Mouse (Mus musculus) brain, embryonic 18.5 days (tissue): ENCODE results near the gene Aunip.

Experiments
- DNase-seq: peaks from one replicate; pipeline ENCODE4 v3.0.0-alpha.2; 2012; ENCODE audit warnings: low read depth, low spot score

Aunip gene

GRCm38 (mm10) chr4:134551494-134552316 lies 40.9 kb downstream of the Aunip start, which contains the start of gene Selenon:
Selenon (minus strand) TSS chr4:134552166.
- no peak for DNase-seq

- no peak for DNase-seq
Observed at GRCm38 (mm10) chr4:134553631-134554030, 42.8 kb downstream of the Aunip start.

GRCm38 (mm10) chr4:134555956-134556580 lies 45.3 kb downstream of the Aunip start:
- DNase-seq, result no peak

GRCm38 (mm10) chr4:134557626-134558249 lies 46.9 kb downstream of the Aunip start:
- DNase-seq, result no peak

GRCm38 (mm10) chr4:134558570-134559113 lies 47.8 kb downstream of the Aunip start:
- DNase-seq, result no peak

- DNase-seq, result no peak
Observed at GRCm38 (mm10) chr4:134559154-134559553, 48.4 kb downstream of the Aunip start.

- DNase-seq, result no peak
Observed at GRCm38 (mm10) chr4:134560699-134561098, 49.9 kb downstream of the Aunip start.

GRCm38 (mm10) chr4:134562014-134562413 lies 51.2 kb downstream of the Aunip start:
- no peak for DNase-seq

- no peak for DNase-seq
Observed at GRCm38 (mm10) chr4:134563624-134564023, 52.8 kb downstream of the Aunip start.

- DNase-seq, result no peak
Observed at GRCm38 (mm10) chr4:134564093-134564492, 53.3 kb downstream of the Aunip start.

GRCm38 (mm10) chr4:134567377-134568226 lies 56.8 kb downstream of the Aunip start:
- no peak for DNase-seq

GRCm38 (mm10) chr4:134569205-134569604 lies 58.4 kb downstream of the Aunip start:
- no peak for DNase-seq

GRCm38 (mm10) chr4:134569831-134570230 lies 59.0 kb downstream of the Aunip start:
- DNase-seq, result no peak

GRCm38 (mm10) chr4:134570704-134571451 lies 60.1 kb downstream of the Aunip start:
- no peak for DNase-seq

GRCm38 (mm10) chr4:134572449-134573300 lies 61.9 kb downstream of the Aunip start:
- DNase-seq, result no peak
